Mouse (Mus musculus) liver, postnatal 0 days (tissue): ENCODE results near the gene Zfp709. TPM values are rescaled to one million over a fixed set of nuclear protein-coding genes. Genes with fewer than 3 reads are reported as not detected.
"Not testable (repeated sequence)": the region's sequence is repeated elsewhere in the genome, so short reads cannot be mapped to it uniquely, and the experiment has no call there.

Experiments used
- ATAC-seq: fragments of 200-750 bp; cut with Nextera tagmentation; 2 replicates; pipeline ENCODE4 v1.8.0; 2017; ENCODE audit warnings: mild to moderate bottlenecking, moderate library complexity
- DNase-seq: peaks from one replicate; pipeline ENCODE4 v3.0.0-alpha.2; 2016
- H3K27ac ChIP-seq: fragments of 300-500 bp; sonication (generic); 2 replicates; pipeline ENCODE4 v1.5.1; 2014; ENCODE audit warnings: antibody characterized with exemption, moderate library complexity, mild to moderate bottlenecking, low read depth
- H3K27me3 ChIP-seq: fragments of 300-500 bp; sonication (generic); 2 replicates; pipeline ENCODE4 v1.6.1; 2014; ENCODE audit warnings: low read length, control low read depth, mixed read lengths; ENCODE audit not compliant: insufficient read depth
- H3K36me3 ChIP-seq: fragments of 300-500 bp; sonication (generic); replicated peaks from 2 replicates; pipeline ENCODE4 v1.6.1; 2014; ENCODE audit warnings: mild to moderate bottlenecking, control low read depth, low read length, moderate library complexity, mixed read lengths; ENCODE audit not compliant: insufficient read depth
- H3K4me1 ChIP-seq: fragments of 300-500 bp; sonication (generic); 2 replicates; pipeline ENCODE4 v1.6.1; 2014; ENCODE audit warnings: antibody characterized with exemption, mild to moderate bottlenecking, control low read depth; ENCODE audit not compliant: insufficient read depth
- H3K4me2 ChIP-seq: fragments of 300-500 bp; sonication (generic); 2 replicates; pipeline ENCODE4 v1.6.1; 2014; ENCODE audit warnings: low read depth, mild to moderate bottlenecking, low read length, moderate library complexity, mixed read lengths
- H3K4me3 ChIP-seq: fragments of 300-500 bp; sonication (generic); 2 replicates; pipeline ENCODE4 v1.5.1; 2014; ENCODE audit warnings: low read depth, low read length
- H3K9ac ChIP-seq: fragments of 300-500 bp; sonication (generic); replicated peaks from 2 replicates; pipeline ENCODE4 v1.6.1; 2014; ENCODE audit warnings: mild to moderate bottlenecking, moderate library complexity
- H3K9me3 ChIP-seq: fragments of 300-500 bp; sonication (generic); 2 replicates; pipeline ENCODE4 v1.6.1; 2016; ENCODE audit warnings: mild to moderate bottlenecking, control low read depth, low read length, mixed read lengths
- CTCF ChIP-seq: sonication (generic); IDR thresholded peaks from 2 replicates; pipeline ENCODE4 v1.5.1; 2016; ENCODE audit warnings: antibody characterized with exemption, low read depth
- EP300 ChIP-seq: IDR thresholded peaks from 2 replicates; pipeline ENCODE4 v1.6.1; 2016; ENCODE audit warnings: antibody characterized with exemption, low read depth, mild to moderate bottlenecking
- WGBS: fragments of 180-500 bp; shearing (Covaris S2); extraction: QIAGEN DNeasy Blood & Tissue Kit; methylation state at CpG from one replicate; pipeline ENCODE4 v1.1.7; 2014; ENCODE audit not compliant: insufficient replicate concordance; 5-methylcytosine and 5-hydroxymethylcytosine counted together
- polyA plus RNA-seq: library from polyadenylated mRNA; unstranded; fragments of >200 nt; fragmentation: Nextera tagmentation; extraction: Ambion mirVana; gene quantifications from 2 replicates; pipeline ENCODE4 v1.2.1, GENCODE M21; 2015

Zfp709 gene
- polyA plus RNA-seq, 1 experiment from 2014 or later, result 1.9 TPM

- TF ChIP-seq CTCF (no peak), EP300 (no peak)
- no peaks in the 10 kb centered on the region for H3K27me3 ChIP-seq
- peaks cover 26% of the 10 kb centered on the region; the same call in 1 of the 2 replicates for H3K36me3 ChIP-seq
- 86% methylated on average over 3 of the region's 3 CpGs for WGBS
- H3K27ac ChIP-seq, result no peak overlapping the region
- H3K4me3 ChIP-seq, result no peak overlapping the region
- H3K4me1 ChIP-seq, result 0 out of 2 replicates have a peak, but pooled peaks cover 5% of the 10 kb centered on the region
- no peak for DNase-seq
- no peak overlapping the region for H3K9ac ChIP-seq
- no peak overlapping the region for H3K4me2 ChIP-seq
- no peak for ATAC-seq
- H3K9me3 ChIP-seq, result no peaks in the 10 kb centered on the region
These were observed 44.7 kb downstream of the Zfp709 start for GRCm38 (mm10) chr8:71926551-71926950.

- no peaks in the 10 kb centered on the region for H3K27me3 ChIP-seq
- no peak overlapping the region for H3K4me3 ChIP-seq
- H3K9ac ChIP-seq, result no peak overlapping the region
- H3K4me1 ChIP-seq, result 0 out of 2 replicates have a peak, but pooled peaks cover 5% of the 10 kb centered on the region
- H3K4me2 ChIP-seq, result no peak overlapping the region
- no peak for ATAC-seq
- no peaks in the 10 kb centered on the region for H3K9me3 ChIP-seq
- peaks cover 30% of the 10 kb centered on the region; the same call in 1 of the 2 replicates for H3K36me3 ChIP-seq
- no peak for DNase-seq
- H3K27ac ChIP-seq, result no peak overlapping the region
- TF ChIP-seq EP300 (peak; percentile 39; the same call in 1 of the 2 replicates), CTCF (no peak)
These were observed 46.0 kb downstream of the Zfp709 start for GRCm38 (mm10) chr8:71927779-71928178.

- not testable (repeated sequence) for H3K4me1 ChIP-seq, H3K9me3 ChIP-seq, H3K4me3 ChIP-seq, H3K36me3 ChIP-seq, H3K27me3 ChIP-seq, H3K4me2 ChIP-seq, H3K9ac ChIP-seq, DNase-seq, ATAC-seq, H3K27ac ChIP-seq
- 85% methylated on average over 2 of the region's 2 CpGs for WGBS
These were observed 56.2 kb downstream of the Zfp709 start for GRCm38 (mm10) chr8:71938037-71938436.

- Histone ChIP-seq H3K4me1 (0 out of 2 replicates have a peak, but pooled peaks cover 2% of the 10 kb centered on the region), H3K4me2 (no peak overlapping the region), H3K9me3 (no peaks in the 10 kb centered on the region), H3K27me3 (no peaks in the 10 kb centered on the region), H3K36me3 (no peaks in the 10 kb centered on the region), H3K4me3 (no peak overlapping the region), H3K9ac (no peak overlapping the region), H3K27ac (no peak overlapping the region)
- DNase-seq, result peak; percentile 27
- no peak for TF ChIP-seq EP300
- no peak for TF ChIP-seq CTCF
- WGBS, result 52% methylated on average over 2 of the region's 2 CpGs
- peak; percentile 50; the same call in 1 of the 2 replicates for ATAC-seq
These were observed 58.7 kb downstream of the Zfp709 start for GRCm38 (mm10) chr8:71940293-71941208.

GRCm38 (mm10) chr8:71941776-71942175 lies 60.0 kb downstream of the Zfp709 start:
- ATAC-seq, result no peak
- H3K27ac ChIP-seq, result no peak overlapping the region

More at GRCm38 (mm10) chr8:71941776-71942175, 60.0 kb downstream of the Zfp709 start:
- Histone ChIP-seq H3K27me3 (no peaks in the 10 kb centered on the region), H3K36me3 (no peaks in the 10 kb centered on the region), H3K9me3 (no peaks in the 10 kb centered on the region), H3K4me2 (no peak overlapping the region), H3K9ac (no peak overlapping the region), H3K4me1 (0 out of 2 replicates have a peak, but pooled peaks cover 2% of the 10 kb centered on the region), H3K4me3 (no peak overlapping the region)
- no peak for DNase-seq
- TF ChIP-seq CTCF, result no peak
- TF ChIP-seq EP300, result no peak
- whole genome bisulfite sequencing, result 88% methylated on average over 1 of the region's 1 CpGs

Other genes starting within 250 kb of the Zfp709 start
- gene Unc13a, start 210.3 kb upstream of the Zfp709 start, polyA plus RNA-seq, result 0.25 and 0.36 TPM in 2 replicates
- gene Jak3, start 205.7 kb upstream of the Zfp709 start, polyA plus RNA-seq, result 4.3 and 4.6 TPM in 2 replicates
- gene Insl3, start 192.8 kb upstream of the Zfp709 start, polyA plus RNA-seq, result 1.3 and 2.8 TPM in 2 replicates
- 3.0 TPM in 2 replicates for gene B3gnt3, start 180.2 kb upstream of the Zfp709 start, polyA plus RNA-seq
- 15.3 and 16.7 TPM in 2 replicates for gene Fcho1, start 156.3 kb upstream of the Zfp709 start, polyA plus RNA-seq
- 0.54 and 0.61 TPM in 2 replicates for gene Zfp882, start 26.6 kb downstream of the Zfp709 start, polyA plus RNA-seq
- gene Zfp617, start 26.6 kb downstream of the Zfp709 start, polyA plus RNA-seq, result 4.1 and 5.2 TPM in 2 replicates
- gene Zfp961, start 69.0 kb downstream of the Zfp709 start, polyA plus RNA-seq, result 5.0 and 5.6 TPM in 2 replicates
- 4.8 and 5.8 TPM in 2 replicates for gene Cyp4f18, start 127.6 kb downstream of the Zfp709 start, polyA plus RNA-seq
- not detected in 2 replicates for gene Olfr372, start 159.2 kb downstream of the Zfp709 start, polyA plus RNA-seq
- gene Olfr373, start 201.2 kb downstream of the Zfp709 start, polyA plus RNA-seq, result 0.02 TPM in 1 of 2 replicates, not detected in the other
- gene Olfr374, start 225.0 kb downstream of the Zfp709 start, polyA plus RNA-seq, result not detected in 2 replicates